Mouse (Mus musculus): Measurements from ENCODE around the gene Phf14. TPM values are rescaled to one million over a fixed set of nuclear protein-coding genes. Genes with fewer than 3 reads are reported as not detected.
A peak's percentile ranks its signal among the peaks of the same experiment; 100 is the strongest.
"Not testable (repeated sequence)": the region's sequence is repeated elsewhere in the genome, so short reads cannot be mapped to it uniquely, and the experiment has no call there.

Gene Phf14
- polyA plus RNA-seq, 1 experiment from 2014 or later: 65.1 TPM

DNA sequence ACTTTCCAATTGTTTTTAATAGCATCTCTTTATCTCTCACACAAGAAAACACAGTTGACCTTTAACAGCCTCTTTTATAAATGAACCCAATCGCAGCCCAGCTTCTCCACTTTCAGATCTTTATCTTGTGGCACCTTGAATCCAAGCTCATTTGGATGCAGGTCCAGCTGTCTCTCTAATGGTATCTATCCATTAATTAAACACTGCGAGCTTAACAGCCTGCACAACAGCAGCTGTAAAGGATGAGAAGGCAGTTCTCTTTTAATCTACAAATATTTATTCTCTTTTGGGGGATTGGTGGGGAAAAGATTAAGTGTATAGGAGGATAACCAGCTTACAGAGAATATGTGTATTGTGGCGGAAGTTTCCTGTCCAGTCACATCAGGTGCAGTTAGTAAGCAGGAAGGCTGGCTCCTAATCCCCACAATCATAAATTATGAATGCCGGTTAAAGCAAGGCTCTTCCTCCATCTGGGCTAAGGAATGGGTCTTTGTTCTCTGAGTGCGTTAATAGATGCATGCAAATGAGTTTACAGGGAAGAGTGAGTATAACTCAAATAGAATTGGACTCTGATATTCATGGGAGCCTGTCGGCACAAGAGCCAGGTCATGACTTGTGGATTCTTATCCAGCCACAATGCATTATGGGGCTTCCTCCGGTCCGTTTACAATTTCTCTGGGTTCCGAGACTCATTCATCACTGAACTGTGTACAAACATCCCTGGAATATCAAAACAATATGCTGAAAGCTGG is 210.4 kb downstream of the Phf14 start:
- Histone ChIP-seq H3K9me3 (no peaks in the 10 kb centered on the region), H3K4me3 (no peak overlapping the region), H3K27me3 (ENCODE audit: insufficient read depth, poor library complexity, severe bottlenecking) (no peaks in the 10 kb centered on the region), H3K4me1 (replicated peaks) (peaks cover 22% of the 10 kb centered on the region), H3K27ac (peak overlapping the region; percentile 73; the same call in 1 of the 2 replicates), H3K36me3 (no peaks in the 10 kb centered on the region)
- DNase-seq (ENCODE audit: low spot score): no peak
- 69% methylated on average over 9 of the region's 9 CpGs for WGBS

GRCm38 (mm10) chr6:12122759-12123158 is 215.2 kb downstream of the Phf14 start:
- H3K27me3 ChIP-seq (ENCODE audit: insufficient read depth, poor library complexity, severe bottlenecking): no peaks in the 10 kb centered on the region
- H3K4me1 ChIP-seq (replicated peaks): peaks cover 7% of the 10 kb centered on the region
- H3K4me3 ChIP-seq: no peak overlapping the region
- DNase-seq (ENCODE audit: low spot score): no peak
- H3K9me3 ChIP-seq: no peaks in the 10 kb centered on the region
- H3K27ac ChIP-seq: no peak overlapping the region
- no peaks in the 10 kb centered on the region for H3K36me3 ChIP-seq

GRCm38 (mm10) chr6:12125031-12125803 is 217.6 kb downstream of the Phf14 start:
- Histone ChIP-seq H3K36me3 (no peaks in the 10 kb centered on the region), H3K4me1 (replicated peaks) (no peaks in the 10 kb centered on the region; the same call in 1 of the 2 replicates), H3K9me3 (no peaks in the 10 kb centered on the region), H3K27me3 (ENCODE audit: insufficient read depth, poor library complexity, severe bottlenecking) (no peaks in the 10 kb centered on the region), H3K4me3 (0 out of 2 replicates have a peak overlapping the region, but pooled peaks have one; percentile 11), H3K27ac (0 out of 2 replicates have a peak overlapping the region, but pooled peaks have one; percentile 25)
- DNase-seq (ENCODE audit: low spot score): peak; percentile 47
- 36% methylated on average over 17 of the region's 17 CpGs for WGBS

GRCm38 (mm10) chr6:12126601-12127000 is 219.0 kb downstream of the Phf14 start:
- not testable (repeated sequence) for H3K27ac ChIP-seq; H3K36me3 ChIP-seq; H3K4me1 ChIP-seq (replicated peaks); H3K4me3 ChIP-seq; DNase-seq (ENCODE audit: low spot score); H3K27me3 ChIP-seq (ENCODE audit: insufficient read depth, poor library complexity, severe bottlenecking); H3K9me3 ChIP-seq
- 84% methylated on average over 7 of the region's 7 CpGs for WGBS

- Histone ChIP-seq H3K27me3 (ENCODE audit: insufficient read depth, poor library complexity, severe bottlenecking) (no peaks in the 10 kb centered on the region), H3K36me3 (no peaks in the 10 kb centered on the region)
- no peak for DNase-seq (ENCODE audit: low spot score)
Observed at GRCm38 (mm10) chr6:12127287-12127686, 219.7 kb downstream of the Phf14 start.

More at GRCm38 (mm10) chr6:12127287-12127686, 219.7 kb downstream of the Phf14 start:
- 84% methylated on average over 4 of the region's 4 CpGs for WGBS
- Histone ChIP-seq H3K4me3 (no peak overlapping the region), H3K4me1 (replicated peaks) (no peaks in the 10 kb centered on the region; the same call in 1 of the 2 replicates), H3K27ac (no peak overlapping the region), H3K9me3 (no peaks in the 10 kb centered on the region)

Other genes with a start within 250 kb of the Phf14 start
- gene Ndufa4, start 312 bp upstream of the Phf14 start, polyA plus RNA-seq (2016; fragmentation: Nextera tagmentation; extraction: Ambion mirVana): 869 and 917 TPM in 2 replicates